Mouse (Mus musculus) urinary bladder, postnatal 10 days (tissue): ENCODE data around the gene Atp4a.
"Not testable (repeated sequence)": the region's sequence is repeated elsewhere in the genome, so short reads cannot be mapped to it uniquely, and the experiment has no call there.

Source experiments
- DNase-seq: peaks from one replicate; pipeline ENCODE4 v3.0.0; 2022; ENCODE audit warnings: low spot score

Gene Atp4a

GRCm38 (mm10) chr7:30730064-30730722 lies 18.2 kb downstream of the Atp4a start:
- DNase-seq: not testable (repeated sequence)

- DNase-seq: no peak
Observed at GRCm38 (mm10) chr7:30736211-30736610, 24.2 kb downstream of the Atp4a start.

GRCm38 (mm10) chr7:30742570-30742969 lies 30.6 kb downstream of the Atp4a start:
- not testable (repeated sequence) for DNase-seq

- DNase-seq: not testable (repeated sequence)
Observed at GRCm38 (mm10) chr7:30743617-30744016, 31.6 kb downstream of the Atp4a start, which contains the start of gene Gapdhs. TSS of gene Gapdhs (minus strand) at chr7:30743681.

- no peak for DNase-seq
Observed at GRCm38 (mm10) chr7:30744022-30744598, 32.1 kb downstream of the Atp4a start.

GRCm38 (mm10) chr7:30747525-30748204 lies 35.7 kb downstream of the Atp4a start:
- DNase-seq: no peak

GRCm38 (mm10) chr7:30749824-30750606 lies 38.0 kb downstream of the Atp4a start:
- DNase-seq: no peak

GRCm38 (mm10) chr7:30751086-30751669 lies 39.2 kb downstream of the Atp4a start, which contains the start of gene Sbsn:
TSS of gene Sbsn (plus strand) at chr7:30751471.
- DNase-seq: no peak

- no peak for DNase-seq
Observed at GRCm38 (mm10) chr7:30757001-30757400, 45.0 kb downstream of the Atp4a start.

GRCm38 (mm10) chr7:30758853-30759252 lies 46.8 kb downstream of the Atp4a start:
- no peak for DNase-seq

- DNase-seq: no peak
Observed at GRCm38 (mm10) chr7:30761769-30762352, 49.9 kb downstream of the Atp4a start.

- DNase-seq: no peak
Observed at GRCm38 (mm10) chr7:30763456-30763855, 51.4 kb downstream of the Atp4a start, which contains the start of gene Dmkn. TSS of gene Dmkn (plus strand) at chr7:30763756.

GRCm38 (mm10) chr7:30765173-30765572 lies 53.2 kb downstream of the Atp4a start:
- no peak for DNase-seq

GRCm38 (mm10) chr7:30766408-30766807 lies 54.4 kb downstream of the Atp4a start:
- no peak for DNase-seq

GRCm38 (mm10) chr7:30769236-30769635 lies 57.2 kb downstream of the Atp4a start:
- DNase-seq: no peak
